Comparison of ENCODE assay signal across 27 mouse cellular contexts in the genomic region with DNA sequence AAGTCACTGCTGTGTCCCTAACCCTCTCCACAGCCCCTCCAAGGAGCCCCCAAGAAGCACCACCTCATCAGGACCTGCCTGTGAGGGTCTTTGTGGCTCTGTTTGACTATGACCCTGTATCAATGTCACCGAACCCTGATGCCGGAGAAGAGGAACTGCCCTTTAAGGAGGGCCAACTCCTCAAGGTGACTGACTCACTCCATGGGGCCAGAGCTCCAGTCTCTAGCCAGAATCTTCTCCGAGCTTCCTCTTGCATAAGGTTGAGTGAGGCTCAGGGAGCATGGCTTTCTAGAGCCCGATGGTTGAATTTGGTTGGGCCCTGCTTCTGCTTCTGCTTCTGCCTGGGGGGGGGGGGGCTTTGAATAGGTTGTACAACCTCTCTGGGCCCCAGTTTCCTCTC. TPM values are rescaled to one million over a fixed set of nuclear protein-coding genes. Genes with fewer than 3 reads are reported as not detected.
DNase-seq lines count a peak whose midpoint lies in the region; ATAC-seq lines count a peak whose summit lies in the region.
"Had no signal": no experiment of that assay in that cellular context is flagged by ENCODE, and none has a peak within 500 bp of the region (broad histone marks: within the 10 kb centered on the region; RNA-seq: fewer than 3 reads in every experiment).

No protein-coding gene starts in this region.

- ATAC-seq in hindbrain, embryonic 12.5 days (ENCODE audit: low FRiP score) = no peak
- ATAC-seq in megakaryocyte progenitor cell, adult 5-6 weeks (replicated peaks; ENCODE audit: poor library complexity) = peak; percentile 51

- no peak overlapping the region for H3K4me2 ChIP-seq in hindbrain, embryonic 12.5 days (replicated peaks)

- 82% methylated on average over 4 of the region's 4 CpGs for WGBS in hindbrain, embryonic 10.5 days
- 85% methylated on average over 4 of the region's 4 CpGs for WGBS in hindbrain, embryonic 12.5 days

- H3K9me3 ChIP-seq in hindbrain, embryonic 10.5 days = no peaks in the 10 kb centered on the region
- no peaks in the 10 kb centered on the region for H3K9me3 ChIP-seq in hindbrain, embryonic 12.5 days (replicated peaks)
- H3K9me3 ChIP-seq: embryonic facial prominence, embryonic 13.5 days; limb, embryonic 12.5 days; midbrain, embryonic 13.5 days had no signal

- no peaks in the 10 kb centered on the region for H3K36me3 ChIP-seq in hindbrain, embryonic 10.5 days
- 0 out of 2 replicates have a peak, but pooled peaks cover 8% of the 10 kb centered on the region for H3K36me3 ChIP-seq in hindbrain, embryonic 12.5 days
- H3K36me3 ChIP-seq: embryonic facial prominence, embryonic 13.5 days; limb, embryonic 12.5 days had no signal

- H3K27ac ChIP-seq in hindbrain, embryonic 10.5 days = 0 out of 2 replicates have a peak overlapping the region, but pooled peaks have one; percentile 84
- no peak overlapping the region for H3K27ac ChIP-seq in hindbrain, embryonic 12.5 days
- H3K27ac ChIP-seq: embryonic facial prominence, embryonic 13.5 days; hindbrain, postnatal 0 days; limb, embryonic 12.5 days; midbrain, embryonic 13.5 days had no signal

- DNase-seq in adrenal gland, adult 2 months = peak; percentile 52
- DNase-seq in adrenal gland, adult 18-20 months (ENCODE audit: low spot score in 2 of 2) = no peak
- DNase-seq in cerebellum, adult 9-11 months = peak; percentile 46
- DNase-seq in cerebellum, adult 11-12 months = no peak
- DNase-seq in hindbrain, embryonic 10.5 days (ENCODE audit: low spot score) = no peak
- DNase-seq in spleen, postnatal 4 days (ENCODE audit: low spot score in 2 of 2) = no peak
- DNase-seq: cerebellum, adult 11 months; embryo, embryonic 11 days; gastrocnemius, postnatal 25 days; kidney, postnatal 36 days; liver, postnatal 0 days; right cerebral cortex, postnatal 14 days; thymus, postnatal 14 days had no signal

- H3K4me1 ChIP-seq in hindbrain, embryonic 10.5 days (replicated peaks) = peaks cover 34% of the 10 kb centered on the region
- peaks cover 15% of the 10 kb centered on the region for H3K4me1 ChIP-seq in hindbrain, embryonic 12.5 days

- no peak overlapping the region for H3K4me3 ChIP-seq in hindbrain, embryonic 10.5 days
- no peak overlapping the region for H3K4me3 ChIP-seq in hindbrain, embryonic 12.5 days
- H3K4me3 ChIP-seq: erythroblast, embryonic 14.5 days had no signal

- no peak overlapping the region for H3K9ac ChIP-seq in hindbrain, embryonic 12.5 days
- H3K9ac ChIP-seq: liver, postnatal 0 days; midbrain, embryonic 13.5 days had no signal

- peaks cover 54% of the 10 kb centered on the region for H3K27me3 ChIP-seq in hindbrain, embryonic 10.5 days (ENCODE audit: insufficient read depth, poor library complexity, severe bottlenecking)
- peaks cover 27% of the 10 kb centered on the region; the same call in 1 of the 2 replicates for H3K27me3 ChIP-seq in hindbrain, embryonic 12.5 days
- H3K27me3 ChIP-seq: embryonic facial prominence, embryonic 13.5 days had no signal

RNA-seq across cellular contexts. Expression of a gene that starts 14.0 kb away (rescaled TPM):
- under 1 TPM in 1 of 2 experiments, not detected in 1; 0.29 TPM for total RNA-seq in adrenal gland, adult 2 months (2021)
- not detected in 2 replicates for polyA plus RNA-seq in adrenal gland, adult 2 months (2012; rRNA removed)
- total RNA-seq in adrenal gland, adult 18-20 months (2021) = not detected
- polyA plus RNA-seq in hindbrain, embryonic 10.5 days (2016; fragmentation: Nextera tagmentation; extraction: Ambion mirVana) = 2.8 and 5.0 TPM in 2 replicates
- polyA plus RNA-seq in hindbrain, embryonic 12.5 days (2016; fragmentation: Nextera tagmentation; extraction: Ambion mirVana) = 1.7 and 2.3 TPM in 2 replicates
- 13,257 and 15,415 TPM in 2 replicates for total RNA-seq in megakaryocyte progenitor cell, adult 5-6 weeks (2015)
- 8,081 and 8,928 TPM in 2 replicates for total RNA-seq in megakaryocyte progenitor cell, adult 5-6 weeks (2017)
- total RNA-seq: ES-E14; gastrocnemius, postnatal 25 days; left cerebral cortex, postnatal 14 days had no signal

RNA-seq across cellular contexts. Expression of a gene that starts 19.1 kb away (rescaled TPM):
- total RNA-seq in adrenal gland, adult 2 months (2021) = 1 to 10 TPM; 3.3 to 4.6 TPM
- polyA plus RNA-seq in adrenal gland, adult 2 months (2012; rRNA removed) = 6.6 and 9.7 TPM in 2 replicates
- 1 to 10 TPM; 7.6 to 9.5 TPM for total RNA-seq in adrenal gland, adult 18-20 months (2021)
- 7.8 and 10.5 TPM in 2 replicates for polyA plus RNA-seq in hindbrain, embryonic 10.5 days (2016; fragmentation: Nextera tagmentation; extraction: Ambion mirVana)
- polyA plus RNA-seq in hindbrain, embryonic 12.5 days (2016; fragmentation: Nextera tagmentation; extraction: Ambion mirVana) = 30.5 and 32.7 TPM in 2 replicates
- total RNA-seq in megakaryocyte progenitor cell, adult 5-6 weeks (2015) = 34.1 and 38.5 TPM in 2 replicates
- total RNA-seq in megakaryocyte progenitor cell, adult 5-6 weeks (2017) = 47.0 and 66.4 TPM in 2 replicates

RNA-seq across cellular contexts. Expression of a gene that starts 42.0 kb away (rescaled TPM):
- total RNA-seq in adrenal gland, adult 2 months (2021) = 10 to 100 TPM; 43.3 to 74.3 TPM
- 18.5 and 21.4 TPM in 2 replicates for polyA plus RNA-seq in adrenal gland, adult 2 months (2012; rRNA removed)
- total RNA-seq in adrenal gland, adult 18-20 months (2021) = 10 to 100 TPM; 65.5 to 72.4 TPM
- polyA plus RNA-seq in hindbrain, embryonic 10.5 days (2016; fragmentation: Nextera tagmentation; extraction: Ambion mirVana) = 178 and 184 TPM in 2 replicates
- 129 and 141 TPM in 2 replicates for polyA plus RNA-seq in hindbrain, embryonic 12.5 days (2016; fragmentation: Nextera tagmentation; extraction: Ambion mirVana)
- total RNA-seq in megakaryocyte progenitor cell, adult 5-6 weeks (2015) = 147 and 161 TPM in 2 replicates
- 52.8 and 63.7 TPM in 2 replicates for total RNA-seq in megakaryocyte progenitor cell, adult 5-6 weeks (2017)

RNA-seq across cellular contexts. Expression of a gene that starts 48.7 kb away (rescaled TPM):
- total RNA-seq in adrenal gland, adult 2 months (2021) = not detected
- not detected in 2 replicates for polyA plus RNA-seq in adrenal gland, adult 2 months (2012; rRNA removed)
- not detected for total RNA-seq in adrenal gland, adult 18-20 months (2021)
- 0.31 and 0.57 TPM in 2 replicates for polyA plus RNA-seq in hindbrain, embryonic 10.5 days (2016; fragmentation: Nextera tagmentation; extraction: Ambion mirVana)
- 0.53 and 0.79 TPM in 2 replicates for polyA plus RNA-seq in hindbrain, embryonic 12.5 days (2016; fragmentation: Nextera tagmentation; extraction: Ambion mirVana)
- total RNA-seq in megakaryocyte progenitor cell, adult 5-6 weeks (2015) = 0.05 TPM in 1 of 2 replicates, not detected in the other
- total RNA-seq in megakaryocyte progenitor cell, adult 5-6 weeks (2017) = 0.03 TPM in 1 of 2 replicates, not detected in the other
- total RNA-seq: ES-E14; gastrocnemius, postnatal 25 days; heart, adult 8-10 months; hematopoietic stem cell, adult 5-6 weeks had no signal
- polyA plus RNA-seq: erythroblast, embryonic 14.5 days; kidney, embryonic 14.5 days; liver, embryonic 11.5 days; liver, postnatal 0 days; lung, postnatal 0 days had no signal

Comparison
In these comparisons a context has a peak if more than half of its experiments do, and no peak if none do; other contexts are left out.
1. DNase-seq: peak in adrenal gland, adult 2 months (single experiment) and cerebellum, adult 9-11 months (single experiment); none in adrenal gland, adult 18-20 months (0 of 2), cerebellum, adult 11-12 months (single experiment), hindbrain, embryonic 10.5 days (single experiment) and spleen, postnatal 4 days (0 of 2).
2. RNA of a gene that starts 14.0 kb away (total RNA-seq): 8,081 to 15,415 TPM in megakaryocyte progenitor cell, adult 5-6 weeks; 0.29 TPM in adrenal gland, adult 2 months and not detected in adrenal gland, adult 18-20 months; every median in the first group is over 1,000 times any median in the second.